Mouse (Mus musculus) thymus, postnatal 25 days (tissue): ENCODE measurements around the gene Grik3.

ENCODE experiments used
- DNase-seq: peaks from one replicate; pipeline ENCODE4 v3.0.0; 2022

Grik3 gene

DNA sequence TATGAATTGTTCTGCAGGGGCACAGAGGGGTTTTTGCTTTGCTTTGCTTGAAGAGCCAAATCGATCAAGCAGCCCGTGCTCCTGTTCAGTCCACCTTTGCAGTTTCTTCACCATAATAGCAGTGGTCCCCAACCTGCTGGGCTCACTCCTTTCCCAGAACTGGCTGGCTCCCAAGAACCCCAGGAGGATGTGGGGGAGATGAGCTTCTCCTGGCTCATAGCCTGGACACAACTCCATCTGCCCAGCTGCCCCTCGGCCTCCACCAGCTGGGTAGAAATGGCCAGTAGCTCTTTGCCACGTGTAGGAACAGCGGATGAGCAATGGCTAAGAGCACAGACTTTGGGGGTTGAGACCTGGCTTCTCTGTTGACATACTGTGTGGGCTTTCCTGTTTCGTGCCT is 171.5 kb downstream of the Grik3 start:
- DNase-seq = no peak

DNA sequence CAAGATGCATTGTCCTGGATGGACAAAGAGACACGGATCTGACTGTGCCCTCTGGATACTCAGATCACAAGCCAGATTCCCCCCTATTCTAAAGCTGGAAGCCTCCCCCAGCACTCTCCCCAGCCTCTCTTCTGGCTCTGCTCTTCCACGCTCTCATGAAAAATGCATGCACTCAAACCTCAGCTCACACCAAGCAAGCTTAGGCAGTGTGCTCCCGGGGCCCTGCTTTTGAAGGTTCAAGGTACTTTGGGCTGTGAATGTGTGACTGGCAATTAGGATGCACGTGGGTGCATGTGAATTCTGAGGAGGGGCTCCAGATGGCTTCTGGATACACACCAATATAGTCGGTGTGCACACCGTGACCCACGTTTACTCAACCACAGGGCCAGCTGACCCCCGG is 172.8 kb downstream of the Grik3 start:
- DNase-seq = no peak

- peak; percentile 13 for DNase-seq
These were observed 175.5 kb downstream of the Grik3 start for GRCm38 (mm10) chr4:125665955-125666354.

- DNase-seq = no peak
These were observed 191.5 kb downstream of the Grik3 start for GRCm38 (mm10) chr4:125682007-125682406.

DNA sequence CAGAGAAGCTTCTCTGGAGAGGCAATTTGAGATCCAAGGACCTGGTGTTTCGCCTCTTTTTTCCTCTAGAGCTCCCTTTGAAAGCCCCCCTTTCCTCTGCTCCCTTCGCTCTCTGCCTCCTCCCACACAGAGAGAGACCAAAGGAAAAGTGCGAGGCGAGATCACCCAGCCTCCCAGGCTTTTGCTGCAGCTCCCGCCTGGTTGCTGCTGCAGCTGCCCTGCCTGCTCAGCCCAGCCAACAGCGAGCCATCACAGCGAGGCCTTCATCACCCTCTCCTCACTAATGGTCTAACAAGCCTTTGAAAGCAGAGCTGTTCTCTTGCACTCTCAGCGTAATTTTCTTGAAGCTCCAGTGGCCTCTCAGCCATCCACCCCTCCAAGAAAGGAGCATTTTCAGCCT is 196.6 kb downstream of the Grik3 start:
- no peak for DNase-seq

DNA sequence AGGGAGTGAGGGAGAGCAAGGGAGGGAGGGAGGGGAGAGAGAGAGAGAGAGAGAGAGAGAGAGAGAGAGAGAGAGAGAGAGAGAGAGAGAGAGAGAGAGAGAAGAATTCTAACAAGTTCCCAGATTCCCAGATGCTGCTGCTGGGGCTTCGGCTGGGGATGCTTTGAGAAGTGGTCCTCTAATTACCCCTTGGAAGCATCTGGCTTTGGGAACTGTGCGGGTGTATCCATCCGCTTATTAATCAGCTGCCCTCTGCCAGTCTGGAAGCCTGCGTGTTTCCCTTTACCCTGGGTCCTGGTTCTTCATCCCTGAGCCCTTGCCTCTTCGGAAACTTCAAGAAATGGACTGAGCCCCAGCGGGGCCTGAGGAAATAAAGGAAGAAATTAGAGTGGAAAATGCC is 204.9 kb downstream of the Grik3 start:
- no peak for DNase-seq

- DNase-seq = no peak
These were observed 205.9 kb downstream of the Grik3 start for GRCm38 (mm10) chr4:125696182-125696939.

- no peak for DNase-seq
These were observed 207.1 kb downstream of the Grik3 start for GRCm38 (mm10) chr4:125697626-125698025.

DNA sequence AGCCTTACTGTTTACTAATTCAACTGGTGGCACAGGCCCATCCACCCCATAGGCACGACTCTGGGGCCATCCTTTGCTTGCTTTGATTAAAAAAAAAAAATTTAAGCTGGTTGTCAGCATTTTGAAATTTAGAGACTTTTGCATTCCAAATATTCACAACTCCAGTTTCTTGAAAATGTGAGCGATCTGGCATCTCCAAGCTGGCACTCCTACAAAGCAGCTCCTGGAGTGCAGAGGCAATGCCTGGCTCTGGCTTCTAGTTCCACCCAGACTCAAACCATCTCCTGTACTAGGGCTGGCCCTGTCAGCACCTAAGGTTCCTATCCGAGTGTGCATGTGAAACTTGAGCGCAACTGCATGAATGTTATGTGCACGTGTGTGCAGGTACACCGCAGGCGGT is 208.6 kb downstream of the Grik3 start:
- DNase-seq = no peak

- no peak for DNase-seq
These were observed 209.8 kb downstream of the Grik3 start for GRCm38 (mm10) chr4:125700331-125700730.

DNA sequence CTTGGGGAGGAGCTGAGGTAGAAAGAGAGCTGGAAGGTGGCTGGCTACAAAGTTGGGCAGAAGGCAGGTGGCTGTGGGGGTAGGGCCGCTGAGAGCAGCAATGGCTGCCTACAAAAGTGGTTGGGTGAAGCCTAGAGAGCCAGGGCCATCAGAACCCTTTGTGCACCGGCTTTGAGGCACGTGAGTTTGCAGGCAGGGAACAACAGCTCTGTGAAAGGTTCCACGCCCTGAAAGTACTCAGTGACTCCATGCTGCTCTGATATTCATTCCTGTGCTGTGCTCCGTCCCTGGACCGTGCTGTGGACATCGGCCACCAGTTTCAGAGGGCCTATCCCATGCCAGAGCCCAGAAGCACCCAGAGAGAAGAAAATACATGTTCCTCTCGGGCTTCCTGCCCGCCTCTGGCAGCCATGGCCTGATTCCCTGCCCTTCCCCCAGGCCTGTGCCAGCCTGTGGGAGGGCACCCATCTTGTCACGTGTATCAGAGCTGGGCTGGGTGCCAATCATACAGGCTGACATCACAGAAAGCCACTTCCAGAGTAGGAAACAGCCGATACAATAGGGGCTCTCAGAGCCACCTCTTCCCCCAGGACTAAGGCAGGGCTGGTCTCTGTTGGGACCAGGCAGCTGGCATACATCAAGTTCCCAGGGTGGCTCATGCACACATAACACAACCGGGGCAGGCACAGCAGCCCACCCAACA is 212.3 kb downstream of the Grik3 start:
- DNase-seq = no peak

- peak; percentile 5 for DNase-seq
These were observed 212.8 kb downstream of the Grik3 start for GRCm38 (mm10) chr4:125703310-125703690.

DNA sequence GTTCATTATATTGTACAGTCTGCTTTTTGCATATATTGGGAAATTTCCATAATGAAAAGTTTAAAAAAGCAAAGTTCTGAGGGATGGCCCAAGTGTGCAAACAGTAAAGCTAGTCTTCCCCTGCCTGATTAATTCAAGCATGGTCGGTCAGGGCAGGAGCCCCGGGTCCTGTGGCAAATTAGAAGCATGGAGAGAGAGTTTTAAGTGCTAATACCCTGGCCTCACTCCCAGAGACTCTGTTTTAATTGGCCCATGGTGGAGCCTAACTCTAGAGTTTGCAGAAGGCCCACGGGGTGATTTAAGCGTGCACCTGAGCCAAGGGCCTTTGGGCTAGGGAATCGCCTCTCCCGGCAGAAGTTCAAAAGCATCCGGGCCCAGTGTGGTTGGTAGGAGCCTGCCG is 215.2 kb downstream of the Grik3 start:
- DNase-seq = no peak

DNA sequence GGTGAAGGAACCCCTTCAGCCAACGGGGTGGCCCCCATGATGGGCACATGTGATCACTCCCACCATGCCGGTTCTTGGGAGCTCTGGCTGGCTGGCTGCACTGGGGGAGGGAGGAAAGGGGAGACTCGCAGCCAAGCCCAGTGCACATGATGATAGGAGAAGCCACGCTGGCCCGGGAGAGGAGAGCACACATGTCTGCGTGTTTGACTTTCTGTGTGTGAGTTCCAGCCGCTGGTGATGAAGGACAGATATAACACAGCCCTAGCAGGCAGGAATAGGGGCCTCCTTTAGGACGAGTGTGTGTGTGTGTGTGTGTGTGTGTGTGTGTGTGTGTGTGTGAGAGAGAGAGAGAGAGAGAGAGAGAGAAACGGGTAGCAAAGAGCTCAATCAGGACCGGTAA is 219.2 kb downstream of the Grik3 start:
- no peak for DNase-seq

- DNase-seq = no peak
These were observed 227.4 kb downstream of the Grik3 start for GRCm38 (mm10) chr4:125717881-125718280.

DNA sequence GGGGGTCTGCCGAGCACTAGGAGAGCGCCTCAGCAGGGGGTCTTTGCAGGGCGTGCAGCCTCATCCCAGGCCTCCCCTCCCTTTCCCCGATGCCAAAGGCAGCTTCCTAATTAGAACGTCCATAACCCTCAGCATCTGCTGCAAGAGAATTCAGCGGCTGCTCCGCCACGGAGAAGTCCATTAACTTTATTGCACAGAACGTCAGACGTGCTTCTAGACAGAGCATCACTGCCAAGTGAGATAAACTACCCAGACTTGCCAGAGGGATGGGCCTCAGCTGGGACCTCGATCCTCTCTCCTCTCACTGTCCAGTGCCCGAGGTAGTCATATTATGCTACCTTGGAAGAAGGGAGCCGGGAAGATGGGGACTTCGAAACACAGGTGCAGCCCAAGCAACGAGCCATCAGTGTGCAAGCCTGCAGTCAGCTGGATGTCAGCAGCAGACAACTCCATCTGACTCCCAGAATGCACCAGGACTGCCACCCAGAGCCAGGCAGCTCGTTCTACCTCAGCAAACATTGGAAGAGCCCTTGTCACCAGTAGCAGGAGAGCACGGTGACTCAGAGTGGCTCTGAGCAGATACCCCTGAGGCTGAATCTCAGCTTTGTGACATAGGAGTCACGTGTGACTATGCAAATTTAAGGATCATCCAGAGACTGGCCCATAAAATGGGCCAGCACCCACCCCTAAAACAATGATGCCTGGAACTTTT is 228.1 kb downstream of the Grik3 start:
- DNase-seq = no peak

DNA sequence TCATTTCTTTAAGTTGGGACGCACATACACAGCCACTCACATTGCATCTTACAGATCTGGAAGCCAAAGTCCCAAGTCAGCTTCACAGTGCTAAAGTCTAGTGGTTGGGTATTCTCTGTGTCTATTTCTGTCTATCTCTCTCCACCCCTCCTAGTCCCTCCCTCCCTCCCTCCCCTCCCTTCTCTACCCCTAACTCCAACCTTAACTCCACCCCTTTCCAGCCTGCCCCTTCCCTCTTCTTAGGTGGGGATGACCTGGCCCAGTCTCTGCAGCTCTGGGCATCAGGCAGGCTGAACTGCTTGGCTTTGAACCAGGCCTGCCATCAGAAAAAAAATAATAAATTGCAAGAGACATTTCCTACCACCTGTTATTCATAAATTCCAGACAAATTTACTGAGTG is 235.7 kb downstream of the Grik3 start:
- no peak for DNase-seq

DNA sequence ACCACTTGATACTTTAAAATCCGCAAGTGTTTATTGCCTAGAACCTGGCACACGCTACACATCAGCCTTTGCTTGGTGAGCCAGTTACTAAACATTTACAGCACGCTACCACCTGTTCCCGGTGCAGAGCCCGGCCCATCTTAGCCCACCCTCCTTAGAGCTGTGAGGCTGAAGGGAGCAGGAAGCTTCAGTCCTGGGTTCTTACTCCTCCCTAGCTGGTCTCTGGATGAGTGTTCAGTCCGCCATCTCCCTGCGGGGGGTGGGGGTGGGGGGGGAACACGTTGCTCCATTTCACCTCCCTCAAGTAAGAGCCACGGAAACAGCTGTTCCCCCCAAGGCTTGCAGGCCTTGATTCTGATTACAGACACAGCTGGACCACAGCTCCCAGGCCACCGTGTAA is 236.5 kb downstream of the Grik3 start:
- DNase-seq = no peak

DNA sequence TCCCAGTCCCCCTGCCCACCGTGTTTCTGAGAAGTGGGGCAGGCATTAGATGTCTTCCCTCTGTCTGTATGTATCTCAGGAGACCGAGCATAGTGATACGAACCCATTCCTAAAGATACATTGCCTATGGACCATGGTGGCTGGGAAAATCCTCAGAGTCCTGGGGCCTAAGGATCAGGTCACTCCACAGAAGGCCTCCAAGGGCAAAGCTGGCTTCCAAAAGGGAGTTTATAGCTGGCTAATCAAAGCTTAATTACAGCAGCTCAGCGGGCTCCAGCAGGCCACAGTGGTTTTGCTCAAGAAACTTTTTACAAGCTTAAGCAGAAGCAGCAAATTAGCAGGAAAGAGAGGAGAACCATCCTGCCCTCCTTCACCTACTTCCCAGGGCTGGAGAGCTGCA is 237.1 kb downstream of the Grik3 start:
- DNase-seq = no peak

GRCm38 (mm10) chr4:125728091-125728863 is 237.8 kb downstream of the Grik3 start:
- no peak for DNase-seq

- DNase-seq = no peak
These were observed 239.1 kb downstream of the Grik3 start for GRCm38 (mm10) chr4:125729305-125730220.

DNA sequence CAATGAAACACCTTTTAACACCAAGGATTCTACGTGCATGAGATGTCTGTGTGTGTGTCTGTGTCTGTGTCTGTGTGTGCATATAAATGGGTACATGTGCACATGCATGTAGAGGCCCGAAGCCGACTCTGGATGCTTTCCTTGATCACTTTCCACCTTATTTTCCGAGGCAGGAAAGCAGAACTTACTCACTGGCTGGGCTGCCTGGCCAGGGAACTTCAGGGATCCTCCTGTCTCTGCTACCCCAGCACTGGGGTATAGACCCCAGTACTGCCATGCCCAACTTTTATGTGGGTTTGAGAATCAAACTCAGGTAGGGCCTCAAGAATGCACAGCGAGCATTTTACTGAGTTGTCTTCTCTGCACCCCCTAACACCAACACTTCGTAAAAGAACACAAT is 240.3 kb downstream of the Grik3 start:
- DNase-seq = no peak
